Mouse (Mus musculus) hindbrain, embryonic 16.5 days (tissue): ENCODE measurements around the gene Gm266. TPM values are rescaled to one million over a fixed set of nuclear protein-coding genes. Genes with fewer than 3 reads are reported as not detected.

ENCODE experiments used
- ATAC-seq: fragments of 200-750 bp; cut with Nextera tagmentation; 2 replicates; pipeline ENCODE4 v1.8.0; 2017; ENCODE audit warnings: moderate TSS enrichment, moderate library complexity
- H3K27ac ChIP-seq: fragments of 300-500 bp; sonication (generic); 2 replicates; pipeline ENCODE4 v1.5.1; 2014; ENCODE audit warnings: low read depth, mild to moderate bottlenecking, control low read depth, low read length, moderate library complexity
- H3K27me3 ChIP-seq: fragments of 300-500 bp; sonication (generic); replicated peaks from 2 replicates; pipeline ENCODE4 v1.6.1; 2014; ENCODE audit warnings: low read length; ENCODE audit not compliant: control insufficient read depth, insufficient read depth
- H3K36me3 ChIP-seq: fragments of 300-500 bp; sonication (generic); 2 replicates; pipeline ENCODE4 v1.6.1; 2014; ENCODE audit warnings: mild to moderate bottlenecking, low read length, moderate library complexity, mixed read lengths; ENCODE audit not compliant: control insufficient read depth, insufficient read depth
- H3K4me1 ChIP-seq: fragments of 300-500 bp; sonication (generic); 2 replicates; pipeline ENCODE4 v1.6.1; 2014; ENCODE audit warnings: low read depth, low read length; ENCODE audit not compliant: control insufficient read depth, insufficient read depth
- H3K4me2 ChIP-seq: fragments of 300-500 bp; sonication (generic); 2 replicates; pipeline ENCODE4 v1.6.1; 2014; ENCODE audit warnings: mild to moderate bottlenecking, low read length, control low read depth, moderate library complexity
- H3K4me3 ChIP-seq: fragments of 300-500 bp; sonication (generic); 2 replicates; pipeline ENCODE4 v1.5.1; 2014; ENCODE audit warnings: mild to moderate bottlenecking, low read length, control low read depth, moderate library complexity
- H3K9ac ChIP-seq: fragments of 300-500 bp; sonication (generic); 2 replicates; pipeline ENCODE4 v1.6.1; 2014; ENCODE audit warnings: low read depth, mild to moderate bottlenecking, control low read depth, low read length, moderate library complexity
- H3K9me3 ChIP-seq: fragments of 300-500 bp; sonication (generic); 2 replicates; pipeline ENCODE4 v1.6.1; 2014; ENCODE audit warnings: mild to moderate bottlenecking, low read length, moderate library complexity; ENCODE audit not compliant: control insufficient read depth
- WGBS: fragments of 180-500 bp; shearing (Covaris S2); extraction: QIAGEN DNeasy Blood & Tissue Kit; methylation state at CpG from one replicate; pipeline ENCODE4 v1.1.7; 2014; 5-methylcytosine and 5-hydroxymethylcytosine counted together
- polyA plus RNA-seq: library from polyadenylated mRNA; unstranded; fragments of >200 nt; fragmentation: Nextera tagmentation; extraction: Ambion mirVana; gene quantifications from 2 replicates; pipeline ENCODE4 v1.2.1, GENCODE M21; 2015

Gm266 gene
- polyA plus RNA-seq, 1 experiment from 2014 or later: 5.0 TPM

DNA sequence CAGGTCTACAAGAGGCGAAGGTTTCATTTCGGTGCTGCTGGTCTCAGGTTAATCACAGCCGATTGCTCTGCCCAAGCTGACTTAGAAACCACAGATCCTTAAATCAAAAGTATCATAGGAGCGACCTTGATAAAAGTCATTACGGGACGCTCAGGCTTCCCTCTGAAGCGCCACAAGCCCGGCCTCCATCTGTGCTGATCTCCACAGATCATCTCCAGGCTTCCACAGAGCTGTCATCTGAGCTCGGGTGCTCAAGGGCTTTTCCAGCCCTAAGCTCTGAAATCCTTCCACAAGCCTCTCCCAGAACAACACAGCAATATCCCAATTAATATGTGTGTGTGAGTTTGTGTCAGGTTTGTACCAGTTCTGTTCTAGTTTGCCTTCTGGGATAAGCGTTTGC, 22.3 kb upstream of the Gm266 start:
- no peak overlapping the region for H3K9ac ChIP-seq
- WGBS: 90% methylated on average over 10 of the region's 10 CpGs
- H3K27ac ChIP-seq: no peak overlapping the region
- H3K27me3 ChIP-seq: no peaks in the 10 kb centered on the region
- no peak overlapping the region for H3K4me2 ChIP-seq
- H3K4me3 ChIP-seq: no peak overlapping the region
- no peak for ATAC-seq
- peaks cover 3% of the 10 kb centered on the region for H3K4me1 ChIP-seq
- H3K36me3 ChIP-seq: no peaks in the 10 kb centered on the region
- no peaks in the 10 kb centered on the region for H3K9me3 ChIP-seq

DNA sequence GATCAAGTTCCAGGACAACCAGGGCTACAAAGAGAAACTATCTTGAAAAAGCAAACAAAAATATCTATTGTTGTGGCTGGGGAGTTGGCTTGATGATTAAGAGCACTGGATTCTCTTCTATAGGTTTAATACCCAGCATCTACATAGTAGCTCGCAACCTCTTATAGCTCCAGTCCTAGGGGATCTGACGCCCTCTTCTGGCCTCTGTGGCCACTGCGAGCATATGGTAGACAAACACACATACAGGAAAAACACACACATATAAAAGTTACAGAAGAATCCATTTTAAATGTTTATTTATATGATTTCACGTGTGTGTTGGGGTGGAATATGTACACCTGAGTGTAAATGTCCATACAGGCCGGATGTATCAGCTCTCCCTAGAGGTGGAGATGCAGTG, 21.4 kb upstream of the Gm266 start:
- Histone ChIP-seq H3K4me1 (peaks cover 3% of the 10 kb centered on the region), H3K4me2 (no peak overlapping the region), H3K36me3 (no peaks in the 10 kb centered on the region), H3K4me3 (no peak overlapping the region), H3K9ac (no peak overlapping the region), H3K27me3 (no peaks in the 10 kb centered on the region), H3K9me3 (no peaks in the 10 kb centered on the region), H3K27ac (no peak overlapping the region)
- 63% methylated on average over 5 of the region's 5 CpGs for WGBS
- ATAC-seq: no peak

- H3K4me3 ChIP-seq: peak overlapping the region; percentile 34
- peak overlapping the region; percentile 12; the same call in 1 of the 2 replicates for H3K27ac ChIP-seq
- ATAC-seq: peak; percentile 87
- peak overlapping the region; percentile 36; the same call in 1 of the 2 replicates for H3K9ac ChIP-seq
- no peaks in the 10 kb centered on the region for H3K36me3 ChIP-seq
- H3K27me3 ChIP-seq: no peaks in the 10 kb centered on the region
- H3K4me2 ChIP-seq: peak overlapping the region; percentile 54
- H3K9me3 ChIP-seq: no peaks in the 10 kb centered on the region
- WGBS: 3% methylated on average over 12 of the region's 12 CpGs
- H3K4me1 ChIP-seq: peaks cover 3% of the 10 kb centered on the region
Measured at GRCm38 (mm10) chr12:111504904-111505303, 19.3 kb upstream of the Gm266 start.

DNA sequence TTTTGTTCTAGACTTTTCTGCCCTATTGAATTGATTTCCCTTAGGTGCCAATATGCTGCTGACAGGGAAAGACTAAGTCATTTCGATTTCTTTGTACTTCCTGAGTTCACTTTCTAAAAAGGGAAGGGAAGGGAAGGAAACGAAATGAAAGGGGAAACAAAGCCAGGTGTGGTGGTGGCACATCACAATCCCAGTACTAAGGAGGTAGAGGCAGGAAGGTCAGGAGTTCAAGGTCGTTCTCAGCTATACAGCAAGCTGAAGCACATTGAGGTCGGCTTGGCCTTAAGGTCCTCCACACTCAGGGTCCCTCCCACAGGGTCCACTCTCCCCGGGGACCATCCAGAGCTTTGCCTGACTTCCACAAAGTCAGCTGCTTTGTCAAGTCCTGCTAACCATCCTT, 17.9 kb upstream of the Gm266 start:
- Histone ChIP-seq H3K9me3 (no peaks in the 10 kb centered on the region), H3K36me3 (no peaks in the 10 kb centered on the region), H3K4me1 (peaks cover 3% of the 10 kb centered on the region), H3K4me3 (no peak overlapping the region), H3K27me3 (no peaks in the 10 kb centered on the region), H3K27ac (no peak overlapping the region), H3K9ac (no peak overlapping the region), H3K4me2 (no peak overlapping the region)
- ATAC-seq: no peak
- WGBS: 77% methylated on average over 5 of the region's 5 CpGs

GRCm38 (mm10) chr12:111503063-111503567, 17.5 kb upstream of the Gm266 start:
- H3K36me3 ChIP-seq: no peaks in the 10 kb centered on the region
- H3K4me2 ChIP-seq: no peak overlapping the region
- no peaks in the 10 kb centered on the region for H3K27me3 ChIP-seq
- no peak overlapping the region for H3K27ac ChIP-seq
- H3K9me3 ChIP-seq: no peaks in the 10 kb centered on the region
- H3K4me3 ChIP-seq: no peak overlapping the region
- H3K4me1 ChIP-seq: peaks cover 3% of the 10 kb centered on the region
- ATAC-seq: no peak
- WGBS: 88% methylated on average over 12 of the region's 12 CpGs
- H3K9ac ChIP-seq: no peak overlapping the region

- no peaks in the 10 kb centered on the region for H3K36me3 ChIP-seq
- H3K27ac ChIP-seq: peak overlapping the region; percentile 64
- H3K27me3 ChIP-seq: no peaks in the 10 kb centered on the region
- peaks cover 3% of the 10 kb centered on the region for H3K4me1 ChIP-seq
- ATAC-seq: peak; percentile 71
- H3K4me2 ChIP-seq: peak overlapping the region; percentile 37
- 10% methylated on average over 5 of the region's 5 CpGs for WGBS
- no peak overlapping the region for H3K9ac ChIP-seq
- no peak overlapping the region for H3K4me3 ChIP-seq
- no peaks in the 10 kb centered on the region for H3K9me3 ChIP-seq
Measured at GRCm38 (mm10) chr12:111500725-111501124, 15.1 kb upstream of the Gm266 start.

GRCm38 (mm10) chr12:111499617-111500016, 14.0 kb upstream of the Gm266 start:
- 39% methylated on average over 5 of the region's 5 CpGs for WGBS
- H3K9me3 ChIP-seq: no peaks in the 10 kb centered on the region
- peak overlapping the region; percentile 44; the same call in 1 of the 2 replicates for H3K27ac ChIP-seq
- H3K36me3 ChIP-seq: no peaks in the 10 kb centered on the region
- no peaks in the 10 kb centered on the region; the same call in 1 of the 2 replicates for H3K4me1 ChIP-seq
- no peak overlapping the region for H3K4me2 ChIP-seq
- no peak overlapping the region for H3K4me3 ChIP-seq
- H3K9ac ChIP-seq: no peak overlapping the region
- peak; percentile 67 for ATAC-seq
- H3K27me3 ChIP-seq: no peaks in the 10 kb centered on the region

- no peak overlapping the region for H3K9ac ChIP-seq
- no peaks in the 10 kb centered on the region for H3K9me3 ChIP-seq
- H3K4me3 ChIP-seq: no peak overlapping the region
- WGBS: 50% methylated on average over 2 of the region's 2 CpGs
- ATAC-seq: no peak
- no peak overlapping the region for H3K4me2 ChIP-seq
- no peaks in the 10 kb centered on the region for H3K36me3 ChIP-seq
- H3K27me3 ChIP-seq: no peaks in the 10 kb centered on the region
- no peak overlapping the region for H3K27ac ChIP-seq
- H3K4me1 ChIP-seq: no peaks in the 10 kb centered on the region
Measured at GRCm38 (mm10) chr12:111497076-111497475, 11.5 kb upstream of the Gm266 start.

DNA sequence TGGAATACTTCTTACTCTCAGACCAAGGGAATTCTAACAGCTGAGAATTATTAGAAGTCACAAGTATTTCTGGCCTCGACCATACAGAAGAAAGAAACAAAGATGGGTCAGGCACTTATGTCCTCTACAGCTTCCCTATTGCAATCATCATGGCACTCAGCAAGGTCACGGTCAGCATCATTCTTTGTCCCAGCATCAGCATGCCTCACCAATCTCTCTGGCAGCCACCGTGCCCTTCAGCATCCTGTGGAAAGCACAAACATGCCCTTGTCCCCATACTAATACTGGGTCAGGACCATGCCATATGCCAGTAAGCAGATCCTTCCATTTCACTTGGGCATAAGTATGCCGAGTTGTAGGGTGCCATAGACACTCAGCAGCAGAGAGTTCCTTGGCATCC, 9.3 kb upstream of the Gm266 start:
- Histone ChIP-seq H3K4me3 (no peak overlapping the region), H3K27ac (no peak overlapping the region), H3K36me3 (no peaks in the 10 kb centered on the region), H3K4me2 (no peak overlapping the region), H3K9ac (no peak overlapping the region), H3K27me3 (no peaks in the 10 kb centered on the region), H3K9me3 (no peaks in the 10 kb centered on the region), H3K4me1 (no peaks in the 10 kb centered on the region)
- ATAC-seq: no peak
- WGBS: 72% methylated on average over 4 of the region's 4 CpGs
